Mouse (Mus musculus): ENCODE results near the gene Tmem150c.

Gene Tmem150c

DNA sequence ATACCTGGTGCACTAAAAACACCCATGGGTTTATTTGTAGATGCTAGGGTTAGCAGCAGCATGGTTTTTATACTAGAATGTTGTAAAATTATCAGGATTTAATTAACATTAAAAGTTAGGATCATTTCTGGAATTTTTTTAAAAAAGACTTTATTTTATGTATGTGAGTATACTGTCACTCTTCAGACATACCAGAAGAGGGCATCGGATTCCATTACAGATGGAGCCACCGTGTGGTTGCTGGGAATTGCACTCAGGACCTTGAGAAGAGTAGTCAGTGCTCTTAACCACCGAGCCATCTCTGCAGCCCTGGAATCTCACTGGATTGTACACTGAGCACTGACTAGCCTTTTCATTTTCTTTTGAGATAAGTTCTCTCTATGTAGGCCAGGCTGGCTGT is 109.7 kb downstream of the Tmem150c start:
- DNase-seq: no peak

DNA sequence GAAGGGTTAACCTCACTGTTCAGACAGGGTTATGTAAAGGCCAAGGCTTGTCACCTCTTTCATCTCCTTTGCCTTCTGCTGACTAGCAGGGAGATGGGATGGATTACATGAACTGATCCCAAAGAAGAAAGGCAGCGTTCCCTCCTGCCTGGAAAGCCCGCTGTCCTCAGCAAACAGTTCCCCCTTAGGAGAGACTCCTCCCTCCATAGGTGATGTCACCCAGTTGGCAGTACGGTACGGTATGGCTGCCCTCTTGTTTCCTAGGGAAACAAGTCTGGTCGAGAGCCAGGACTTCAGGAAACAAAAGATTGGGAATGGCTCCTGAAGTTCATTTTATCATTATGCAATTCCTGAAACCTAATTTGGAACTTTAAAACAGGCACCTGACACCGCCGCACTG is 111.7 kb downstream of the Tmem150c start:
- DNase-seq: no peak

DNA sequence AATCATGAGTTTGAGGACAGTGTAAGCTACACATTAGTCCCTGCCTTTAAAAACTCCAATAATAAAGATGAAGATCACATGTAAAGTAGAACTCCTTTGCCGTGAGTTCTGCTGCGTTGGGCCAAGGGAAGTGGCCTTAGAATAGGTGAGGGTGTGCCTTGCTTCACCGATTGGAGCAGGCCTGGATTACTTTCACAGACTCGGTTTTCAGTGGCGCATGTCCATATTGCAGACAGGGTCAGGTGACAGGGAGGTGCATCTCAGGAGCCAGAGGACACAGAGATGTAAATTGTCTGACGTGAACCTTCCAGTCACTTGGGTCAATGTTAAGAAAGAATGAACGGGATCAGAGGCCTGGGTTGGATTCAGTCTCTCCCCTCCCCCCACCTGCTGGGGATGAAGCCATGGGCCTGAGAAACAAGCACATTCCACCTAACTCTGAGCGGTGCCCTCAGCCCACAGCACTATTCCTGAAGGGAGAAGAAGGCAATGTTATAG is 112.4 kb downstream of the Tmem150c start:
- no peak for DNase-seq

DNA sequence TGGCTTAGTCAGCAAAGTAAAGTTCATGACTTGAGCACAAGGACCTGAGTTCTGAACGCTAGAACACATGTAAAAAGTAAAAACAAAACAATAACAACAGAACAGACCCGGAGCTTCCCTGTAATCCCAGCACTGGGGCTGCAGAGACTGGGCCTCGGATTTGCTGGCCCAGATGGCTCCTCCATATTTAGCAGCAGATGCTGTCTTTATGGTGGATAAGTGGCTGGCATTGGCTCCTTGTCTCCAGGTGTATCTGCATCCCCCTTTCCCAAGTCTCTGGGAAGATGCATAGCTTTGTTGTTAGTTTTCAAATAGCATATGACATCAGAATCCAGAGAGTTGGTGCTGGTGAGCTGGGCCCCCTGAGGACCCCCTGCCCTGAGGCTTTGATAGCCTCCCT is 113.5 kb downstream of the Tmem150c start:
- no peak for DNase-seq

DNA sequence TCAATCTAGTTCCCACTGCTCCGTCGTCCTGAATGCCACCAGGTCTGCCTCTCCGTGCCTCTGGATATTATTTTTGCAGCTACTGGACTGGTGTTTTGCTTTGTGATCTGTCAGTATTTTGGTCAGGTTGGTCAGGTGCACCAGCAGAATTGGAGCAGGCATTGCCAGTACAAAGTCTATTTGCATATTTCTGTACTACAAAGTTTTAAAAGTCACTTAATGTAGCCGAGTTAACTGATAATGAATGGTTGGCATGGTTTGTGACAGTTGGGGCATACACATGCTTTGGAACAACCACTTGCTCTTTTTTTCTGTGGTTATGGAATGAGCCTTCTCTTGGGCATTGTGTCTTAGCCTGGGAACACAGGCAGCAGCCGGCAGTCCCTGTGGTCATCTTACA is 115.0 kb downstream of the Tmem150c start:
- no peak for DNase-seq

DNA sequence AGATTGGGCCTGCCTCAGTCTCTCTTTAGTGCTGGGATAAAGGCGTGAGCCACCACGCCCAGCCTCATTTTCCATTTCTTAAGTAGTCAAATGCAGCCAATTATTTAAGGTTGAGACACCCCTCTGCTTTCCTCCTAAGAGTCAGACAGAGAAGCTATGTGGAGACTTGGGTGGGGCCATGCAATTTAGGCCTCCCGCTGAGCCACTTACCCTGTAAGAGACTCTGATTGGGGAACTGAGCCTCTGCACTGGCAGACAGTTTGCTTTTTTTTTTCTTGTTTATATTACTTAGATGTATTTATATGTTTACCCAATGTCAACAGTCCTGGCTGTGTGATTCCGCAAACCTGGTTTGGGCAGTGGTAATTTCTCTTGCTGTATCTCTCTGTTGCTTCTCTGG is 115.6 kb downstream of the Tmem150c start:
- no peak for DNase-seq

DNA sequence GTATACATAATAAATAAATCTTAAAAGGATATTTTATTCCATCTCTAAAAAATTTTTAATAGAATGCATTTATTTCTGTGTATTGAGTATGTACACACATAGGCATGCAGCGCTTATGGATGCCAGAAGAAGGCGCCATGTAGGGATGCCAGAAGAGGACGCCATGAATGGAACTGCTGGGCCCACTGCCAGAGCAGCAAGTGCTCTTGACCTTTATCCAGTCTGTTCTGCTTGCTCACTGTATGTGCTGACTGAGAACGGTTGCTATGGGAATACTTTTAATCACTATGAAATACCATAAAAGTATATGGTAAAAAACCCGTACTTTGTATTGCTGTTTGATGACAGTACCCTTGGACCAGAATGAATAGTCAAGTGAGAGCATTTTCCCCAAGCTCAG is 116.2 kb downstream of the Tmem150c start:
- no peak for DNase-seq

DNA sequence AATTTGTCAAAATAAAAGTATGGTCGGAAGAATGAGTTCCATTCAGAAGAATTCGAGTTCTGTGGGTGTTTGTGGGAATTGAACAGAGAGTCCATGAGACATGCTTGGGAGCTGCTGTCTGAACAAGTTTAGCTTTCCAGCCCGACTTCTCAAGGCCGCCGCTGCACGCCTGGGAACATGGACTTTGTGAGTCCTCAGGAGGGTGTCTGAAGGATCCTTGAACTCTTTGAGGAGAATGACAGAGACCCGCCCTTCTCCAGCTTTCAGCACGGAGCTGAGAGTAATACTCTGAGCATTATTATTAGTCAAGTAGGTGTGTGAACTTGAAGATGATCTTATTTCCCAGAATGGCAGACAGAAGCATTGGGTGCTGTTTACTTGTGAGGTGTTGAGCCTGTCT is 117.1 kb downstream of the Tmem150c start:
- no peak for DNase-seq

DNA sequence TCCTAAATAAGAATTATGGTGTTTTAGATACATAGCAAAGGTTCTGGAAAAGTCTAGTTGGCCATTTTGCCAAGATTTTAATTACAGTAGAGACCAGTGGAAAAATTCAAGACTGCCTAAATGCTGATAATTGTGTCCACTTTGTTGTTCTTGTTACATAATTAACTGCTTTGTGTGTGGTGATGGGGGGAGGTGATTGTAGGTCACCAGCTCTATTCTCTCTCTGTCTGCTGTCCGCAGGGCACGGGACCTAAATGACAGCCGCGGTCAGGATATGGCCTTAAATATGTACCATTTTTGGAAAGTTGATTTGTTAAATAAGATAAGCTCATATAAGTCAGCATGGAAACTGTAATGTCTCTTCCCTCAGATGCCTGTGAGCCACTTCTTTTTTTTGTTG is 118.3 kb downstream of the Tmem150c start:
- DNase-seq: no peak

DNA sequence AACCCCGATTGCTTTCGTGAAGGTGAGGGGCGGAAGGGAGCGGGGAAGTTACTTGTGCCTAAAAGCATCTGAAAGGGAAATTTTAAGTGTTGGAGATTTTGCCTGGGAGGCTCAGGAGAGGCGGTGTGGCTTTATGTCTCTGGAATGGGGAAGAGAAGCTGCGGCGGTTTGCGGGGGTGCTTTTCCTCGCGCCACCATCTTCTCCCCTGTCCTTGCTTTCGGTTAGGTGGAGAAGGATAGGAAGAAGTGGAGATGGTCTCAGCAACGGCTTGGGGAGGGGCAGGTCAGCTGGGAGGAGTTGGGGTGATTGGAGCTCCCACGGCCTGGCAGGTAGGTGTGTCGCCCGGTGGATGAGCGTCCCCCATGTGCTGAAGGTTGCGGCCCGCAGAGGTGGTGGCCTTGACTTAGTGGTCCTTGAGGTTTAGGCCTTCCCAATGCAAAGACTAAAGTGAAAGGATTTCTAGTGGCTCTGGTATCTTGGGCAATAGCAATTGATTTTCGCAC is 119.3 kb downstream of the Tmem150c start:
- no peak for DNase-seq

DNA sequence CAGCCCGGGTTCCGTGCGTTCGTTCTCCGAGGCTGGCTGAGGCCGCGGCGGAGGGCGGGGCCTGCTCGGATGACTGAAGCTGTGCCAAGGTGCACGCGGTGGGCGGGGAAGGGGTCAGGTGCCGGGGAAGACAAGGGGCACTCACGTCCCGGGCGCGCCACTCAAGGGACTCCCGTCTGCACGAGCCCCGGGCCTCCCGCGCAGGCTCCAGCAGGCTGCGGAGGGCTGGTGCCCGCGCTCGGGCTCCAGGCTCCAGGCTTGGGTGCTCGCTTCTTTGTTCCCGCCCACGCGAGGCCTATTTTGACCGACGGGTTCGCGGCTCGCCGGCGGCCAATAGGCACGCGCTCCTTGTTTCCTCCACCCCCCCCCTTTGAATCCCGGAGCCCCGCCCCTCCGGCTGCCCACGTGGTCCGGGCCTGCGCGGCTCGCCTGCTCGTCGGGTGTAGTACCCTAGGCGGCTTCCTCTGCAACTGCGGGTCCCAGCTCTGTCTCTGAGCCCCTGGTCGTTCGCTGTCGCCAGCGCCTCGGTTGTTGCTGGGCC is 119.9 kb downstream of the Tmem150c start, which contains the start of the genes Hnrnpdl and Enoph1:
Gene Hnrnpdl (minus strand): TSS at position 63 of the 541 bp plus-strand sequence.
Gene Enoph1 (plus strand): TSS at position 384 of the 541 bp plus-strand sequence.
- peak; percentile 89 to 91 for DNase-seq

DNA sequence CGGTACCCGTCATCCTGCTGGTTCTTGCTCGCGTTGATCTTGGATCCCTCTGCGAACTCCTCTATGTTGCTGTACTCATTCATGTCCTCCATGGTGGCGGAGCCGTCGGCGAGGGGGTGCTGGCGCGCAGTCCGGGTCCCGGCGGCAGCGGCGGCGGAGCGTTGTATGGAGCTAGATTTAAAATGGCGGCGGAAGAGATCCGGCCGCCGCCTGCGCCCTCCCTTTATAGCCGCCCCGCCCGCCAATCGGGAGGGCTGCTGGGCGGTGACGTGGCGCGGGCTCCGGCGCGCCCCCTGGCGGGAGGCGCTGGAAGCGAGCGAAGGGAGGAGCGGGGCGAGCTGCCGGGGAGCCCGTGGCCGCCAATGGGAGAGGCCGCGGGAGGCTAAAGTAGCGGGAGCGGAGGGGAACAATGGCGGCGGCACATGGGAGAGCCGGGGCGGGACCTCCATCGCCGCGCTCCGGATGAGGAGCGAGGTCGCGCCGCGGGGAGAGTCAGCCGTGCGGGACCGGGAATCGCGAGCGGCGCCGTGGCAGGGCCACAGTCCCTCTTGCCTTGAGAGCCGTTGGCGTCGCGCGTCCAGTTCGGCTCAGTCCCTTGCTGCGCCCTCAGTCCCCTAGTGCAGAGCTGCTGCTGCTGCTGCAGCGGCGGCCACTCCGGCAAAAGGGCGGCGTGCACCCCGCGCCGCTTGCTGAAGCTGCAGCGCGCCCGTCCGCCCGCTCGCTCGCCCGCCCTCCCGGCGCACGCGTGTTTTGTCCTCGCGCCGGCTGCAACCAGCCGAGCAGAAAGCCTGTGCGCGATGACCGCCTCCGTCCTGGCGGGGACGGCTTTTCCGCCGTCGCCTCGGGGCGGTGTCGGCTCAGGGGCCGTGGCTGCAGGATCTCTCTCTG is 120.7 kb downstream of the Tmem150c start:
- DNase-seq: peak; percentile 94 to 96

DNA sequence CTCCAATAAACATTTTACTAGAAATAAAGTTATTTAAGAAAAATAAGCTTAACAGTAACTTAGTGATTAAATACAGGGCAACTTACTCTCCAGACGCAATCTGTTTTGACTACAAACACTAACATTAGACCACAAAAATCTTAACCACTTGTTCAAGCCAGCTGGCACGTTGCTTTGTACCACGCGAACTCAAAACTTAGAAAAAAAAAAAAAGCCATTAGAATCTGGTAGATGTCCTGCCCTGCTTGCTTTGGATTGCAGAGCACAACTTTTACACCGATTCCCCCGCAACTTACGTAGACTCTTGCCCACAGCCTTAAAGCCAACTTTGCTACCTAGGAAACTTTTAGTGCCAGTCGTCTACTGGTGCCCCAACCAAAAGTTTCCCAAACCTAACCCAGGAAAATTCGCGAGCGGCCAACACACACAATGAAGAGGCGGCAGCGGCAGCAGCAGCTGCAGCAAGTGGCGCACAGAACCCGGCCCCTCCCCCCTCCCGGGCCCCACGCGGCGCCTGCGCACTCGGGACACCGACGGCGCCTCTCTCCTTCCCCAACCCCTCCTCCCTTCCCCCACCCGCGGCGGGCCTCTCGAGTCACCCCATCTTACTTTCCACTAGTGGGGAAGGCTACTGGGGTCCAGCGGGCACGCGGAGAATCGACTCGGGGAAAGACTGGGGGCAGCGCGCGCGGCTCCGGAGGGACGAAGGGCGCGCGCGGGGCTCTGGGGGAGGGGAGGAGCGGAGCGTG is 121.5 kb downstream of the Tmem150c start:
- peak; percentile 88 to 92 for DNase-seq

DNA sequence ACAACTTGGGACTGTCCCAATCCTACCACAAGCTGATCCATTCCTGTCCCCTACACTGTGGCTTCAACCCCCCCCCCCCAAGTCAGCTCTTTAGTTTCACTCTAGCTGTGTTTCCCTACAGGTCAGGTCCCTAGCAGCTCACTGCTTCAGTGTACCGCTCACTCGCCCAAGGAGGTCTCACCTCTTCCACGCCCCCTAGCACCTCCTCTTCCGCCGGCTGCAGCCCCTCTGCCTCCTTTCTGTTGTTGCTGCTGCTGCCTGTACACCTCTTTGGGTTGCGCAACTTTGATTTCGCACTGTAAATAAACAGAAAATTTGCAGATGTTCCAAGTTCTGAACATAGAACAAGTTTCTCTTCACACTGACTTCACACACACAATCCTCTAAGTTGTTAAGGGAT is 122.9 kb downstream of the Tmem150c start:
- no peak for DNase-seq

DNA sequence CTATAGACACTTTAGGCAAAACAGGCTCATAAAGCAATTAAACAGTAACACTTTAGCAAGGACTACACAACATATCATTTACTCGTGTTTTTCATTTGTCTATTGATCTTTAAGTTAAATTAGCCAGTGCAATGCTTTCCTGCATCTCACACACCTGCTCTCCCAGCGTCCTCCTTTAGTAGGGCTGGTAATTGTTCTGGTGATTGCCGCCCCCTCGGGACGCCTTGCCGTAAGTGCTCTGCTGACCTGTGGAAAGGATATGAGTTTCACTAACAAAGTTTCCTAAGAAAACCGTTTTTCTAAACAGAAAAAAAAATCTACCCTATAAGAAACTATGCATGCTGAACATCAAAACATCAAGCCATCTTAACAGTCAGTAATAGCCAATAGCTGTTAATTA is 123.7 kb downstream of the Tmem150c start:
- DNase-seq: no peak

DNA sequence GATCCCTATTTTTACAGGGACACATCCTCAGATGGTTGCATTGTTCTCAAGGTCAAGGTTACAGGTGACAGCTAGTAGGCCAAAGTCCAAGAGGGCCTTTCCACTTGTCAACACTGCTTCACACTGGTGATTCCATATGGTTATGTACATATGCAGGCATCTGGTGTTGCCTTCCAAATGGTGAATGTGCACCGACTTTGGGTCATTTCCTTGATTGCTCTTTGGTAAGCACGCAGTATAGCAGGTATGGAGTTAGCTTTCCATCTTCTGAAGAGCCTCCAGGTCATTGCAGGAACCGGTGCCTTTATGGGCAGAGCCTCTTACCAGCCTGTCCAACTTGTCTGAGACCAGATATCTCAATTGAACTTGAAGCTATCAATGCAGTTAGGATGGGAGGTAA is 127.0 kb downstream of the Tmem150c start:
- DNase-seq: no peak

DNA sequence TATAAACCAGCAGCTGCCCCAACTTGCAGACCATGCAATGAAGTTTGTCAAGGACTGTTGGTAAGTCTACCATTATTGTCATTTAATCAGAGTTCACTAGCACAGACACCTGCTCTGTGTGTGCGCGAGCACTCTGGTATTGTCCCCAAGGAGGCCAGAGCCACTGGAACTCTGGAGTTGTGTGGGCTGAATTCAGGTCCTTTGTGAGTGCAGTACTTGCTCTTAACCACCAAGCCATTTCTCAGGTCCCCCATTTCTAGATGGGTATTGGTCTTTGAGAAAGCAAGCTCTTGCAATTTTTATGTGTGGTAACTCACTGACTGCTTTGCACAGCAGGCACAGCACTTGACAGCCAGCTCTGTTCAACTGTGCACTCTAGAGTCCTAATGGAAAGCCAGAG is 127.5 kb downstream of the Tmem150c start:
- no peak for DNase-seq

DNA sequence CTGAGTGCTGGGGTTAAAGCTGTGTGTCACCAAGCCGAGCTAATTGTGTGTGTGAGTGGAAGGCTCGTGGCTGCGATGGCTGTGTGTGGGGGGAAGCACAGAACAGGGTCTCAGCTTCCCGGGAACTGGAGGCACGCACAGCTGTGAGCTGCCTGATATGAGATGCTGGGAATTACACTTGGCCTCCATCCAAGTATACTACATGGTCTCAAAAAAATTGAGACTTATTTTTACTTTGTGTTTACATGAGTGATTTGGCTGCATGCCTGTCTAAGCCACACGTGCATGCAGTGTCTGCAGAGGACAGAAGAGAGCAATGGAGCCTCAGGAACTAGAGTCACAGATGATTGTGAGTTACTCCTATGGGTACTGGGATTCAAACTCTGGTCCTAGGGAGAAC is 129.5 kb downstream of the Tmem150c start:
- DNase-seq: no peak

All from spleen, adult 18-20 months (tissue).